Mouse (Mus musculus) cerebellum, adult 18-20 months (tissue): Measurements from ENCODE around the gene Lars2.

Experiments used
- DNase-seq, 2 experiments: peaks; one replicate each; pipeline ENCODE4 v3.0.0; 2021

Lars2 gene

DNA sequence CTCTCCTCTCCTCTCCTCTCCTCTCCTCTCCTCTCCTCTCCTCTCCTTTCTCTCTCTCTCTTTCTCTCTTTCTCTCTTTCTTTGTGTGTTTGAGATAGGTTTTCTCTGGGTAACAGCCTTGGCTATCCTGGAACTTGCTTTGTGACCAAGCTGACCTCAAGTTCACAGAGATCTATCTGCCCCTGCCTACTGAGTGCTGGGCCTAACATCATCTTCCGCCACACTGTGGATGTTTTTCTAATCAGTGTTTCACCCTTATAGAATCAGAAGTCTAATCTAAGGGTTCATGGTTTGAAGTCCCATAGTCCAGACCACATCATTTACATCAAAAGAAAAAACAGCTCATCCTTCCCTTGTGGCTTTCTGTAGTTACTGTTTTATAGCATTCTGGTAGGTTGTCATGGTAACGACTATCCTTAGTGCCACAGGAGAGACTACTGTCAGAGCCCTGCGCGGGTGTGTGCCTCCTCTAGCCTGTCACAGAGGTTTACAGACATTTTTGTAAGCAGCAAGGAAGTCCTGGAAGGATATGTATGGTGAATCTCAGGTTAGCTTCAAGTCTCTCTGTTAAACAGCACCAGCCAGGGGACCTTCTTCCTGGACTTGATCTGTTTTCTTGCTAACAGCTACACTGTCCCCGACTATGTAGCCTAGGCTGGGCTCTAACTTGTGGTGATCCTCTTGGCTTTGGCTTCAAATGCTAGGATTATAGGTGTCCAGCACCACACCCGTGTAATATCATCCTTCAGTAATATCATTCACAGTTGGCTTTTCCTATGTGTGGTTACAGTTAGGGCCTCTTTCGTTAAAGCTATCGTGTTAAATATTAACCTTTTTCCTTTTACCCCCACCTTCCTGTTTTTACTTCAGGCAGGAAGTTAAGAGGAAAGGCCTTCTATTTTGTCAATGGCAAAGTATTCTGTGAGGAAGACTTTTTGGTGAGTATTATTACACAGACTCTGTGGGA lies 143.2 kb downstream of the Lars2 start:
- DNase-seq: no peak

DNA sequence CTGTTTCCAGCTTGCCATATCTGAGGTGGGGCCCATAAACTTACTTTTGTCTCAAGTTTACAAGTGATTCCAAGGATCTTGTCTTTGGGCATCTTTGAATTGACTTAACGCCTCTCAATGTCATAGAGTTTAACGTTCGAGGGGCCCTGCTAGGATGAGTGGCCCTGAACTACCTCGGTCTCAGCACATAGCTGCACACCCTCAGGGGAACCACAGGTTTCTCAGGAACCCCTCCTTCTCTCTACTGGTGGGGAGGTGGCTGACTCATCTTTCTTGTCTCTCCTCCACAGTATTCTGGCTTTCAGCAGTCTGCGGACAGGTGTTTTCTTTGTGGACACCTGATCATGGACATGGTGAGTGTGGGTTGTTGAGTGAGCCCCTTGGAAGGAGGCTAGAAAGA lies 144.2 kb downstream of the Lars2 start:
- no peak for DNase-seq
